Mouse (Mus musculus): Measurements from ENCODE around the gene Crls1.

- no peak for TF ChIP-seq POLR2A (IDR thresholded peaks at IDR 0.05; ENCODE audit: low read depth, low read length)
- no peak for TF ChIP-seq CTCF (IDR thresholded peaks at IDR 0.05; ENCODE audit: borderline replicate concordance, insufficient read depth, low read length)
These were observed 38.8 kb downstream of the Crls1 start for GRCm38 (mm10) chr2:132885312-132885711.
